Mouse (Mus musculus) activated CD4-positive, CD25-positive, alpha-beta regulatory T cell, adult 9 weeks (primary cell): ENCODE results near the gene Palb2. TPM values are rescaled to one million over a fixed set of nuclear protein-coding genes. Genes with fewer than 3 reads are reported as not detected.

Experiments
- polyA plus RNA-seq: library from polyadenylated mRNA; unstranded; fragments of 100-300 nt; shearing (Covaris generic); gene quantifications from one replicate; pipeline ENCODE4 v1.2.1, GENCODE M21; 2017

The Palb2 gene
- 8.2 TPM for polyA plus RNA-seq

DNA sequence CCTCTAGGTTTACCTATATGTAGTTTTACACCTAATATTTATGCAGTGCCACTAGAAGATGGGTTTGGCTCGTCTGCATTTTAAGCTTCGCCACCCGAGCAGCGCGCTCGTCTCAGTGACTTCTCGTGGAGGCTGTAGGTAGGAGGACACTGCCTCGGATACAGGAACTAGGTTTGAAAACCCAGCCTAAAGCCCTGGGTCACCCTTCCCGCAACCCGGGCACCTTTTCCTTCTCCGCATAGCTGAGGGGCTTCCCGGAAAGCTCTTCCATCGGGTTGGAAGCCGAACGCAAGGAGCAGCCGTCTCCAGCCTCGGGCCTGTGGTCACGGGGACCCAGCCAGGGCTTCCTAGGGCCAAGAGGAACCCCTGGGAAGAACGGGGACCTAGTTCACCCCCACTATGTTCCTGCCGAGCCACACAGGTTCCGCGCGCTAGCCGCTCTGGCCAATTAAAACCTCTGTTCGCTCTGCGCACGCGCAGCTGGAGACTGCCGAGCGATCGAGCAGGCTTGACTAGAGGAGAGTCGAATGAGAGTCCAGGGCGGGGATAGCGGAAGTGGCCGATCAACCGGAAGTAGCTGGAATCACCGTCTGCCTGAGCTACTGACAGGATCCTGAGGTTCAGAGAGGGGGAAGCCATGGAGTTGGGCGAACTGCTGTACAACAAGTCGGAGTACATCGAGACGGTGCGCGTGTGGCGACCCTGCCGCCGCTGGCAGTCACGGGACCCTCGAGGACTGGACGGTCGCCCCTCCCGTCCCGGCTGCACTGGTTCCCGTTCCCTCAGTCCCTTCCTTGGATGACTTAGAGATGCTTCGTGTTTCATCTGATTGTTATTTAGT lies at the start of gene Palb2, which contains the start of gene Dctn5:
Palb2 (minus strand) TSS at position 489 of the 841 bp plus-strand sequence.
Dctn5 (plus strand) TSS at position 545 of the 841 bp plus-strand sequence.

DNA sequence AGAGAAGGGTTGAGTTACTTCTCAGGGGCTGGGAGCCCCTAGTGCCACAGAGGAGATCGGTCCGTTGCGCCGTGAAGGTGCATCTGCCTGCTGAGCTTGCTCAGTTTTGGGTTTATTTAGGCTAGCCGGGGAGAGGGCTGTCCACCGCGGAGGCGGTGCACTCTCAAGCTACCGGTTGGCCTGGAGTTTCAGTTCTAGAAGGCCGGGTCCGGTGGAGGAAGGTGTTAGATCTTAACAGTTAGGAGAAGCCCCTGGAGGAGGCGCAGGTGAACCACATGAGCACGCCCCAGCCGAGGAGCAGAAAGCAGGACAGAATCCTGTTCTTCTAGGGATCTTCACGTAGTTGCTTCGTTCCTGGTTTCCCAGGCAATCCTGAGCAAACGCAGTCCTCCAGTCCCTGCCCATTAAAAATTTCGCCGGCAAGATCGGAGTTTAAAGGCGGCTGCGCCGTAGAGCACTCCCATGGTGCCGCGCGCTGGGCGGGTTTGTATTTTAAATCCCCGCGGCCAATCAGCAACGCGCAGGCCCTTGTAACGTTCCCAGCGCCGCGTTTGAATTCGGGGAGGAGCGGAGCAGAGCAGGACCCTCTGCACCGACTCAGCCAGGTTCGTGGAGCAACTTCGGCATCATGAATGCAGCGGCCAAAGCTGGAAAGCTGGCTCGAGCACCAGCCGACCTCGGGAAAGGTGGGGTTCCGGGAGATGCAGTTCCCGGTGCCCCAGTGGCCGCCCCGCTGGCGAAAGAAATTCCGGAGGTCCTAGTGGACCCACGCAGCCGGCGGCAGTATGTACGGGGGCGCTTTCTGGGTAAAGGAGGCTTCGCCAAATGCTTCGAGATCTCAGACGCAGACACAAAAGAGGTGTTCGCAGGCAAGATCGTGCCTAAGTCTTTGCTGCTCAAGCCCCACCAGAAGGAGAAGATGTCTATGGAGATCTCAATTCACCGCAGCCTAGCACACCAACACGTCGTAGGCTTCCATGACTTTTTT lies 26.4 kb upstream of the Palb2 start, which contains the start of gene Plk1:
Plk1 (plus strand) TSS at position 525 of the 988 bp plus-strand sequence.

DNA sequence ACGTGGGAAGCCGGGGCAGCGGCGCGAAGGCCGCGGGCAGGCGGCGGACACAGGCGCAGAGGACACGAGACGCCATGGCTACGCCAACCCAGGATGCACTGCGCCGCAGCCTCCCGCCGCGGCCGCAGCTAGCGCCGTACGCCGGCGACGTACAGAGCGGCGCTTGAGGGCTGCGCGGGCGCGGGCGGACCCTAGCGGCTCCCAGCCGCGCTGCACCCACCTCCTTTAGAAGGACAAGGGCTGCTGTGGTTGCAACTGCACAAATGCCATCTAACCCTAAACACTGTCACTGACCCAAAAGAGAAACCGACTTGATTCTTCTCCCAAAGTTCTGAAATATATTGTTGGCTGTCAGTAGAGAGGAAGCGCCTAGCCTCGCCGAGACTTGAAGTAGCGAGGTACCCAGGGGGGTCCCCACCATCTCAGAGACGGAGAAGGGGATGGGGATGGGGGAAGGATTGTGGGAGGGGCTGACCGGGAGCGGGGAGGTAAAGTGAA lies 31.0 kb downstream of the Palb2 start, which contains the start of gene Ndufab1:
Ndufab1 (minus strand) TSS at position 140 of the 498 bp plus-strand sequence.

DNA sequence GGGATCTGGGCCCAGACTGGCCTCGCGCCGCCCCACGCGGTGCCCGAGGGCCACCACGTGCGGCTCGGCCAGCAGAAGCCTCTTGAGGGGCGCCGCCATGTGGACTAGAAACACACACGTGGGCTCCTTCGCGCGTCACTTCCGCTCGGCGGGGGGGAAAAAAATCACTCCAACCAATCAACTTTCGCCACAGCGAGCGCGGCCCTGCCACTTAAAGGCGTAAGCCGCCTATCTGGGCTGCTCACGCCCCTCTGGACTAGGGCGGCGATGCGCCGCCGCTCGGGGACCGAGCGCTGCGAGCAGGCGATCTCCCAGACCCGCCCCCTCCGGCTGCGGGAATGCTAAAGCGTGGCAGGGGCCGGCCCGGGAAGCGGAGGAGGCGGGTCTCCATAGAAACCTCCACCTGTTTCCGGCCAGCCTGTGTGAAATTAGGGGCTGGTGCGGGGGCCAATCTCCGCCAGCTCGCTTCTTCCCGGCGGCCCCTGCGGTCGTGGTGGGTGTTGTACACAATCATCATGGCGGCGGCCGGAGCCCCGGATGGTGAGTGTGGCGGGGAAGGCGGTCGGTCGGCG lies 65.8 kb downstream of the Palb2 start, which contains the start of the genes Ubfd1 and Ears2:
Ubfd1 (plus strand) TSS at position 231 of the 572 bp plus-strand sequence.
Ears2 (minus strand) TSS at position 319 of the 572 bp plus-strand sequence.

Other genes starting within 250 kb of the Palb2 start
- 15.3 TPM for gene Cog7, start 151.3 kb downstream of the Palb2 start, polyA plus RNA-seq
- 4.1 TPM for gene Gga2, start 111.8 kb downstream of the Palb2 start, polyA plus RNA-seq
- 13.1 TPM for gene Ubfd1, start 65.8 kb downstream of the Palb2 start, polyA plus RNA-seq
- gene Ears2, start 65.7 kb downstream of the Palb2 start, polyA plus RNA-seq, result 16.3 TPM
- 181 TPM for gene Ndufab1, start 31.1 kb downstream of the Palb2 start, polyA plus RNA-seq
- gene Dctn5, start 56 bp upstream of the Palb2 start, polyA plus RNA-seq, result 153 TPM
- gene Plk1, start 26.5 kb upstream of the Palb2 start, polyA plus RNA-seq, result 8.2 TPM
- gene Ern2, start 53.2 kb upstream of the Palb2 start, polyA plus RNA-seq, result not detected
- gene Chp2, start 86.5 kb upstream of the Palb2 start, polyA plus RNA-seq, result not detected
- 28.8 TPM for gene Prkcb, start 155.8 kb upstream of the Palb2 start, polyA plus RNA-seq